Comparison of ENCODE assay signal across 25 mouse cellular contexts in genomic region chr13:24952659-24953058, GRCm38 (mm10).
"Had no signal": no experiment of that assay in that cellular context is flagged by ENCODE, and none has a peak within 500 bp of the region (broad histone marks: within the 10 kb centered on the region; RNA-seq: fewer than 3 reads in every experiment).

No protein-coding gene starts in this region.

- H3K9ac ChIP-seq: heart, embryonic 12.5 days; hindbrain, embryonic 12.5 days; hindbrain, embryonic 14.5 days; intestine, embryonic 15.5 days; limb, embryonic 13.5 days; limb, embryonic 15.5 days; liver, embryonic 14.5 days had no signal

- H3K4me3 ChIP-seq: gastrocnemius, adult 2 months; heart, adult 2 months; heart, embryonic 12.5 days; hindbrain, embryonic 10.5 days; hindbrain, embryonic 12.5 days; intestine, embryonic 15.5 days; layer of hippocampus, adult 2 months; limb, embryonic 13.5 days; limb, embryonic 15.5 days had no signal

- H3K27ac ChIP-seq: gastrocnemius, adult 2 months; heart, adult 2 months; hindbrain, embryonic 10.5 days; hindbrain, embryonic 12.5 days; hindbrain, embryonic 14.5 days; intestine, embryonic 15.5 days; layer of hippocampus, adult 2 months; limb, embryonic 13.5 days; limb, embryonic 15.5 days; liver, embryonic 14.5 days had no signal

- H3K4me1 ChIP-seq: hindbrain, embryonic 12.5 days; intestine, embryonic 15.5 days; limb, embryonic 13.5 days; limb, embryonic 15.5 days had no signal

- H3K4me2 ChIP-seq: heart, embryonic 12.5 days; hindbrain, embryonic 12.5 days; hindbrain, embryonic 14.5 days; intestine, embryonic 15.5 days; limb, embryonic 13.5 days; limb, embryonic 15.5 days; liver, embryonic 11.5 days had no signal

- H3K27me3 ChIP-seq: hindbrain, embryonic 12.5 days; intestine, embryonic 15.5 days; limb, embryonic 15.5 days had no signal

- H3K36me3 ChIP-seq: heart, embryonic 12.5 days; hindbrain, embryonic 10.5 days; hindbrain, embryonic 12.5 days; intestine, embryonic 15.5 days; limb, embryonic 13.5 days; limb, embryonic 15.5 days had no signal

- DNase-seq: gastrocnemius, adult 2 months; gastrocnemius, postnatal 10 days; gastrocnemius, postnatal 25 days; heart, adult 2 months; heart, postnatal 10 days; heart, postnatal 4 days; kidney, adult 18-20 months; kidney, adult 8-10 months; kidney, postnatal 10 days; kidney, postnatal 25 days; kidney, postnatal 4 days; left cerebral cortex, postnatal 4 days had no signal

- H3K9me3 ChIP-seq: heart, embryonic 12.5 days; hindbrain, embryonic 10.5 days; hindbrain, embryonic 12.5 days; intestine, embryonic 15.5 days; limb, embryonic 13.5 days; limb, embryonic 15.5 days had no signal

- ATAC-seq: hindbrain, embryonic 16.5 days; inflammation-experienced regulatory T-cells, adult 6 months; intestine, embryonic 15.5 days; intestine, postnatal 0 days had no signal
